Mouse (Mus musculus) lung, postnatal 14 days (tissue): ENCODE results near the gene Rassf7.
"Not testable (repeated sequence)": the region's sequence is repeated elsewhere in the genome, so short reads cannot be mapped to it uniquely, and the experiment has no call there.

ENCODE experiments used
- DNase-seq: peaks from one replicate; pipeline ENCODE4 v3.0.0; 2021

Rassf7 gene

GRCm38 (mm10) chr7:141222696-141223215, 7.1 kb downstream of the Rassf7 start:
- DNase-seq, result no peak

- no peak for DNase-seq
These were observed 10.9 kb downstream of the Rassf7 start for GRCm38 (mm10) chr7:141226535-141226934.

- DNase-seq, result no peak
These were observed 12.1 kb downstream of the Rassf7 start for GRCm38 (mm10) chr7:141227796-141228195.

GRCm38 (mm10) chr7:141228279-141229067, 12.8 kb downstream of the Rassf7 start, which contains the start of gene Phrf1:
Gene Phrf1, plus strand, starts transcription at chr7:141228784.
- peak; percentile 96 for DNase-seq

GRCm38 (mm10) chr7:141229702-141230101, 14.0 kb downstream of the Rassf7 start:
- no peak for DNase-seq

- DNase-seq, result no peak
These were observed 14.9 kb downstream of the Rassf7 start for GRCm38 (mm10) chr7:141230570-141230969.

GRCm38 (mm10) chr7:141231111-141231510, 15.5 kb downstream of the Rassf7 start:
- DNase-seq, result no peak

- DNase-seq, result no peak
These were observed 15.9 kb downstream of the Rassf7 start for GRCm38 (mm10) chr7:141231551-141231950.

GRCm38 (mm10) chr7:141250486-141250885, 34.8 kb downstream of the Rassf7 start:
- DNase-seq, result not testable (repeated sequence)

GRCm38 (mm10) chr7:141256159-141256558, 40.5 kb downstream of the Rassf7 start:
- DNase-seq, result no peak

- no peak for DNase-seq
These were observed 45.8 kb downstream of the Rassf7 start for GRCm38 (mm10) chr7:141261480-141261879.

- no peak for DNase-seq
These were observed 48.0 kb downstream of the Rassf7 start for GRCm38 (mm10) chr7:141263640-141264039.

GRCm38 (mm10) chr7:141264041-141264700, 48.5 kb downstream of the Rassf7 start:
- no peak for DNase-seq

GRCm38 (mm10) chr7:141264761-141265410, 49.2 kb downstream of the Rassf7 start:
- DNase-seq, result peak; percentile 52

- DNase-seq, result no peak
These were observed 49.7 kb downstream of the Rassf7 start for GRCm38 (mm10) chr7:141265411-141265738.

- DNase-seq, result peak; percentile 71
These were observed 50.3 kb downstream of the Rassf7 start, which contains the start of gene Irf7 for GRCm38 (mm10) chr7:141265739-141266561. Gene Irf7, minus strand, starts transcription at chr7:141266481.
